Mouse (Mus musculus) liver, embryonic 14.5 days (tissue): ENCODE measurements at regions not wholly inside any gene's neighbourhood (a gene's known extent, or its start where the extent isn't known, plus 50 kb on each side); places are given as distances from the start of the nearest gene placed in this dataset.

Source experiments
- CTCF ChIP-seq: IDR thresholded peaks from 2 replicates; pipeline ENCODE4 v1.5.1; 2016; ENCODE audit warnings: antibody characterized with exemption, low read depth, control low read depth
- EP300 ChIP-seq: IDR thresholded peaks from 2 replicates; pipeline ENCODE4 v1.6.1; 2016; ENCODE audit warnings: antibody characterized with exemption, low read depth

GRCm38 (mm10) chr3:147824451-147824850, 972.3 kb downstream of the Ttll7 start:
- TF ChIP-seq CTCF = no peak
- TF ChIP-seq EP300 = no peak
